Mouse (Mus musculus): ENCODE measurements around the gene Zfp644.

DNA sequence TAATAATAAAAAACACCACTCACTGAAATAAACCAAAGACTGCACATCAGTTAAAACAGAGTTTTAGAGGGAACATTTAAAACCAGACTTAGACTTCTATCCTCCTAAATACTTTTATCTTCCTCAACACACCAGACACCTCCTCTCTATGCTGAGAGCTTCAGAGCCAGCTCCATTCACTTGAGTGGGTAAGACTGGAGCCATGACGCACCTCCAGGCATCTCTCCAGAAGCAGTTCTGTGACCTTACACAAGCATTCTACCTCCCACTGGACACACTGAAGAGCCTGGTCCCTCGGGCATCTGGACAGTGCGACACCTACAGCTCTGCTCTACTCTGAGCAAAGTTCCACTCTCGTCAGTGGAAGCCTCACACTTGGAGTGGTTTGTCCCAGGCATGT lies 73.8 kb downstream of the Zfp644 start:
- TF ChIP-seq CTCF (IDR thresholded peaks at IDR 0.05; ENCODE audit: low read depth, low read length) (no peak), POLR2A (IDR thresholded peaks at IDR 0.05; ENCODE audit: extremely low read depth, insufficient read depth, low read length) (no peak)

Data from liver, adult 2 months (tissue).